ENCODE assay signal across 8 mouse cellular contexts in genomic region chr10:88304302-88304701, GRCm38 (mm10).
DNase-seq lines count a peak whose midpoint lies in the region; ATAC-seq and TF ChIP-seq lines count a peak whose summit lies in the region.

No protein-coding gene starts in this region.

- DNase-seq in B cell, adult 2 months = peak; percentile 23 to 26
- DNase-seq in adrenal gland, adult (ENCODE audit: inconsistent age in 2 of 2, low spot score in 1 of 2) = peak; percentile 77 to 94
- DNase-seq in limb, embryonic 14.5 days (ENCODE audit: low spot score) = peak; percentile 87
- peak; percentile 76 for DNase-seq in neural tube, embryonic 11.5 days (ENCODE audit: low spot score)
- DNase-seq in testis, postnatal 10 days (ENCODE audit: low spot score) = peak; percentile 91

- no peaks in the 10 kb centered on the region for H3K27me3 ChIP-seq in kidney, embryonic 14.5 days (ENCODE audit: control insufficient read depth, insufficient read depth, low read length)
- H3K27me3 ChIP-seq in limb, embryonic 14.5 days (ENCODE audit: control insufficient read depth, insufficient read depth, low read length) = no peaks in the 10 kb centered on the region
- H3K27me3 ChIP-seq in neural tube, embryonic 11.5 days (ENCODE audit: control insufficient read depth, insufficient read depth, low read length) = no peaks in the 10 kb centered on the region

- H3K4me3 ChIP-seq in cortical plate, adult 2 months (ENCODE audit: insufficient read depth, low read length) = no peak overlapping the region
- no peak overlapping the region for H3K4me3 ChIP-seq in kidney, embryonic 14.5 days (ENCODE audit: low read length)
- no peak overlapping the region for H3K4me3 ChIP-seq in limb, embryonic 14.5 days (replicated peaks; ENCODE audit: low read length)
- H3K4me3 ChIP-seq in neural tube, embryonic 11.5 days (ENCODE audit: low read depth, low read length) = no peak overlapping the region

- no peak overlapping the region for H3K4me2 ChIP-seq in kidney, embryonic 14.5 days (replicated peaks; ENCODE audit: low read depth, low read length)
- no peak overlapping the region for H3K4me2 ChIP-seq in limb, embryonic 14.5 days (replicated peaks; ENCODE audit: low read depth, low read length, severe bottlenecking)
- no peak overlapping the region for H3K4me2 ChIP-seq in neural tube, embryonic 11.5 days (ENCODE audit: low read depth)

- no peaks in the 10 kb centered on the region for H3K36me3 ChIP-seq in kidney, embryonic 14.5 days (ENCODE audit: control insufficient read depth, insufficient read depth, low read length)
- no peaks in the 10 kb centered on the region for H3K36me3 ChIP-seq in limb, embryonic 14.5 days (ENCODE audit: control insufficient read depth, insufficient read depth, low read length)
- H3K36me3 ChIP-seq in neural tube, embryonic 11.5 days (ENCODE audit: control insufficient read depth, insufficient read depth, low read length) = no peaks in the 10 kb centered on the region

- no peak for TF ChIP-seq POLR2A in cortical plate, adult 2 months (IDR thresholded peaks at IDR 0.05; ENCODE audit: extremely low read depth, insufficient read depth, low read length)
- TF ChIP-seq POLR2A in limb, embryonic 14.5 days (IDR thresholded peaks at IDR 0.05; ENCODE audit: borderline replicate concordance, extremely low read depth, insufficient read depth, insufficient read length) = no peak

- no peak overlapping the region for H3K9ac ChIP-seq in kidney, embryonic 14.5 days (ENCODE audit: low read depth, low read length)
- H3K9ac ChIP-seq in limb, embryonic 14.5 days (ENCODE audit: low read depth, low read length, severe bottlenecking) = no peak overlapping the region
- no peak overlapping the region for H3K9ac ChIP-seq in neural tube, embryonic 11.5 days (ENCODE audit: low read length)

- H3K27ac ChIP-seq in cortical plate, adult 2 months (ENCODE audit: insufficient read depth, low read length) = no peak overlapping the region
- H3K27ac ChIP-seq in kidney, embryonic 14.5 days (ENCODE audit: low read depth, low read length) = no peak overlapping the region
- H3K27ac ChIP-seq in limb, embryonic 14.5 days (replicated peaks; ENCODE audit: low read depth, low read length) = no peak overlapping the region
- H3K27ac ChIP-seq in neural tube, embryonic 11.5 days (ENCODE audit: low read depth, low read length) = no peak overlapping the region

- H3K4me1 ChIP-seq in cortical plate, adult 2 months (ENCODE audit: control insufficient read depth, insufficient read depth, low read length) = no peaks in the 10 kb centered on the region
- no peaks in the 10 kb centered on the region for H3K4me1 ChIP-seq in kidney, embryonic 14.5 days (ENCODE audit: control insufficient read depth, insufficient read depth, low read length)
- H3K4me1 ChIP-seq in limb, embryonic 14.5 days (ENCODE audit: control insufficient read depth, insufficient read depth, low read length) = peaks cover 11% of the 10 kb centered on the region
- H3K4me1 ChIP-seq in neural tube, embryonic 11.5 days (ENCODE audit: control insufficient read depth, insufficient read depth, low read length) = no peaks in the 10 kb centered on the region

- H3K9me3 ChIP-seq in kidney, embryonic 14.5 days (ENCODE audit: control insufficient read depth, low read length) = peaks cover 4% of the 10 kb centered on the region; the same call in 1 of the 2 replicates
- peaks cover 5% of the 10 kb centered on the region; the same call in 1 of the 2 replicates for H3K9me3 ChIP-seq in limb, embryonic 14.5 days (ENCODE audit: control insufficient read depth, low read length)
- no peaks in the 10 kb centered on the region for H3K9me3 ChIP-seq in neural tube, embryonic 11.5 days (ENCODE audit: control insufficient read depth, low read length)

- WGBS in kidney, embryonic 14.5 days = 10% methylated on average over 4 of the region's 4 CpGs
- 8% methylated on average over 4 of the region's 4 CpGs for WGBS in limb, embryonic 14.5 days
- WGBS in neural tube, embryonic 11.5 days = 10% methylated on average over 4 of the region's 4 CpGs

- ATAC-seq in granulocyte monocyte progenitor cell, adult 5-6 weeks (replicated peaks; ENCODE audit: poor library complexity, severe bottlenecking) = peak; percentile 90
- peak; percentile 69; the same call in 1 of the 2 replicates for ATAC-seq in kidney, embryonic 14.5 days (ENCODE audit: low FRiP score, low TSS enrichment)
- peak; percentile 53; the same call in 1 of the 2 replicates for ATAC-seq in limb, embryonic 14.5 days (ENCODE audit: low FRiP score, low read depth)
- ATAC-seq in neural tube, embryonic 11.5 days (ENCODE audit: insufficient read depth, low FRiP score, low TSS enrichment) = peak; percentile 53; the same call in 1 of the 2 replicates

- peak; percentile 77 for TF ChIP-seq CTCF in cortical plate, adult 2 months (IDR thresholded peaks at IDR 0.05; ENCODE audit: extremely low read depth, insufficient read depth, low read length)

Comparison
In these comparisons a context has a peak if more than half of its experiments do, and no peak if none do; other contexts are left out.
1. DNase-seq: peak in every context shown above with its lines; median percentile 91 in testis, postnatal 10 days; 87 in limb, embryonic 14.5 days; 86 in adrenal gland, adult; 76 in neural tube, embryonic 11.5 days; 24 in B cell, adult 2 months.